Mouse (Mus musculus): ENCODE results near the gene Grap2.

DNA sequence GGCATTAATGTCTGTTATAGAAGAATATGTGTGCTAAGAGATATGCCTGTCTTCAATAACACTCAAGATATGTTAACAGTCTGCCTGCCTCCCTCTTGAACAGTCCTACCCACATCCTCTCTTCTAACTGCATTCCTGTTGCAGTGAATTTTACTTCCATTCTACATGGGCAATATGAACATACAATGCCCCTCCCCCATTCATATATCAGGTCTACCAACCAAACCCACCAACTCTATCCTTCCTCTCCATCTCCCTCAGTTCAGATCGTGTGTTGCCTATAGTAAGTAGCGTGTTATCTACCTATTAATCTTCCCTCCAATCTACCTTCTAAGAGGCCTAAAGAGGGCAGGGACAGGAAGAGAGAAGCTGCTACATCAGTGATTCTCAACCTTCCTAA lies 34.3 kb upstream of the Grap2 start:
- TF ChIP-seq CTCF (IDR thresholded peaks at IDR 0.05; ENCODE audit: low read depth, low read length) (no peak), GATA1 (IDR thresholded peaks at IDR 0.05; ENCODE audit: borderline replicate concordance, low read length) (no peak), GATA2 (IDR thresholded peaks at IDR 0.05; ENCODE audit: borderline replicate concordance, low read depth, low read length) (no peak), TAL1 (conservative IDR thresholded peaks at IDR 0.05; ENCODE audit: low read depth, low read length) (no peak), POLR2AphosphoS5 (IDR thresholded peaks at IDR 0.05; ENCODE audit: insufficient replicate concordance, low read depth, low read length) (no peak)

Data from G1E (cell line).